Mouse (Mus musculus) lung, adult 2 months (tissue): ENCODE data around the gene Olfr469.

Source experiments
- CTCF ChIP-seq: fragments of 200-500 bp; IDR thresholded peaks from 2 replicates; pipeline ENCODE4 v1.5.1; 2011; ENCODE audit warnings: mild to moderate bottlenecking, low read length, control low read depth; ENCODE audit not compliant: insufficient read depth
- POLR2A ChIP-seq: fragments of 200-500 bp; IDR thresholded peaks from 2 replicates; pipeline ENCODE4 v1.6.1; 2011; ENCODE audit warnings: low read depth, mild to moderate bottlenecking, control low read depth, low read length, borderline replicate concordance; ENCODE audit errors: extremely low read depth

DNA sequence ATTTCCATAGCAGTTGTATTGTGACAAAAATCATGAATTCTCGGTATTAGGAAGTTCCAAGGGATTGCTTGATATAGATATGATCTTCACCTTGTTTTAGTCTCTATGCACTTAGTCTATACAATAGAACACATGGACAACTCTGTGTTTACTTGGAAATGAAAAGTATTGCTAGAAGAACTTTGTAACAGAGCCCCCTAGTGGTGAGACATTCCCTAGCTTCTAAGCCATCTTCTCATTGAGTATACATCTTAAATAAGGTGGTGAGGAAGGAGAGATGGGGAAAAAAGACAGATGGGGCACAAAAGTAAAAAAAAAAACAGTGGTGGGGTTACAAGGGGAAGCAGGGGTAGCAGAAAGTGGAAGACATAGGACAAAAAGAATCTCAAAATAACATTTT is 16.4 kb upstream of the Olfr469 start:
- no peak for TF ChIP-seq CTCF
- TF ChIP-seq POLR2A = no peak
